Comparison of ENCODE assay signal across 15 mouse cellular contexts in the genomic region with DNA sequence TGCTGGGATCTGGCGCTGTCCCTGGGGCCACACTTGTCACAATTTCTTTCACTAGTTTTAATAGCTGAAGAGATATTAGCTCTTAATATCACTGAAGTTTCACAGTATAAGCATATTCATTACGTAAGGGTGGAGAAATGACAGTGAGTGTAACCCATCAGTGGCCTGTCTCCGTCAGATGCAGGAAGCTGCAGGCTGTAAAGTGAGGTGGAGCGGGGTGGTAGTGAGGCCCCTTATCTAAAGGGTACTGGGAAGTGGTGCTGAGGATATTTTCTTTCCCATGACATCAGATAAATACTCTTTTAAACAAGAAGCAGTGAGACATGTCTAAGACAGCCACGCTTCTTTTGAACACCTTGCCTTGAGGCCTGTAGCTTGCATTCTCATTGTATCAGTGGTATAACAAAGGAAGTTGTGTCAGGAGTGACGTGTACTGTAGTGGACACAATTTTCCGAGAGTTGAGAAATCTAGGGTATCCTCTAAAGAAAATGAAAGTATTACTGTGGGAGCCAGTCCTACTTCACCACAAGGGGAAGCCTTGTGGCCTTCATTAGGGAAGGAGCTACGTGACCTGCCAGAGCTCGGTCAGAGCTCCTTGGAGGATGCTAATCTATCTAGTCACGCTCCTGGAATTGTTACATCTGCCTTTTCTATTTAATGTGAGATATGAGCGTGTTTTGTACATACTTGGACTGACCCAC. TPM values are rescaled to one million over a fixed set of nuclear protein-coding genes. Genes with fewer than 3 reads are reported as not detected.
DNase-seq lines count a peak whose midpoint lies in the region; ATAC-seq and TF ChIP-seq lines count a peak whose summit lies in the region.
"Had no signal": no experiment of that assay in that cellular context is flagged by ENCODE, and none has a peak within 500 bp of the region (broad histone marks: within the 10 kb centered on the region; RNA-seq: fewer than 3 reads in every experiment).

No protein-coding gene starts in this region.

- H3K27me3 ChIP-seq in heart, embryonic 11.5 days (ENCODE audit: control insufficient read depth, insufficient read depth, low read length) = no peaks in the 10 kb centered on the region
- no peaks in the 10 kb centered on the region for H3K27me3 ChIP-seq in lung, postnatal 0 days (replicated peaks; ENCODE audit: insufficient read depth, low read length)
- H3K27me3 ChIP-seq: embryonic facial prominence, embryonic 13.5 days; lung, embryonic 15.5 days; neural tube, embryonic 13.5 days had no signal

- H3K9ac ChIP-seq in heart, embryonic 11.5 days (ENCODE audit: low read depth, low read length) = no peak overlapping the region
- no peak overlapping the region for H3K9ac ChIP-seq in lung, postnatal 0 days (replicated peaks; ENCODE audit: low read depth)
- H3K9ac ChIP-seq: embryonic facial prominence, embryonic 13.5 days; lung, embryonic 15.5 days; neural tube, embryonic 13.5 days had no signal

- ATAC-seq in heart, embryonic 11.5 days (replicated peaks; ENCODE audit: insufficient number of reproducible peaks, low FRiP score, low TSS enrichment) = no peak
- no peak for ATAC-seq in lung, postnatal 0 days
- peak; percentile 89 to 92 for ATAC-seq in hematopoietic stem cell, adult 5-6 weeks (replicated peaks in 1 of 2; ENCODE audit: insufficient read depth in 1 of 2, low FRiP score in 2 of 2, low TSS enrichment in 1 of 2, low read depth in 1 of 2, poor library complexity in 2 of 2, severe bottlenecking in 2 of 2)
- peak; percentile 80 for ATAC-seq in neutrophil, adult 5-6 weeks (ENCODE audit: extremely low read depth, insufficient number of reproducible peaks, low FRiP score, poor library complexity, severe bottlenecking)

- intact Hi-C loops in left cerebral cortex, postnatal 14 days (cut with DNase I) = no loop called here

- no peak overlapping the region for H3K27ac ChIP-seq in heart, embryonic 11.5 days (ENCODE audit: low read depth, low read length)
- no peak overlapping the region for H3K27ac ChIP-seq in lung, postnatal 0 days (ENCODE audit: low read length)
- H3K27ac ChIP-seq: embryonic facial prominence, embryonic 13.5 days; left cerebral cortex, adult 2 months; lung, embryonic 15.5 days; neural tube, embryonic 13.5 days had no signal

- peak; percentile 85 for DNase-seq in heart, adult 11 months
- peak; percentile 26 for DNase-seq in lung, postnatal 0 days (ENCODE audit: low spot score)
- no peak for DNase-seq in lung, adult 2 months
- no peak for DNase-seq in right cerebral cortex, adult 18-20 months
- no peak for DNase-seq in left cerebral cortex, postnatal 14 days (ENCODE audit: low spot score in 2 of 2)
- DNase-seq: cerebellum, adult 18-20 months; midbrain, embryonic 14.5 days; thymus, adult 2 months had no signal

- H3K4me2 ChIP-seq in heart, embryonic 11.5 days = no peak overlapping the region
- no peak overlapping the region for H3K4me2 ChIP-seq in lung, postnatal 0 days (replicated peaks; ENCODE audit: low read depth, low read length)
- H3K4me2 ChIP-seq: embryonic facial prominence, embryonic 13.5 days; lung, embryonic 15.5 days; neural tube, embryonic 13.5 days had no signal

- no peaks in the 10 kb centered on the region for H3K4me1 ChIP-seq in heart, embryonic 11.5 days (ENCODE audit: control insufficient read depth, insufficient read depth, low read length)
- no peaks in the 10 kb centered on the region for H3K4me1 ChIP-seq in lung, postnatal 0 days (ENCODE audit: insufficient read depth, low read depth, low read length)
- no peaks in the 10 kb centered on the region for H3K4me1 ChIP-seq in lung, adult 2 months (ENCODE audit: control insufficient read depth, insufficient read depth, low read length)
- H3K4me1 ChIP-seq: embryonic facial prominence, embryonic 13.5 days; lung, embryonic 15.5 days; neural tube, embryonic 13.5 days had no signal

- peaks cover 1% of the 10 kb centered on the region; the same call in 1 of the 2 replicates for H3K36me3 ChIP-seq in heart, embryonic 11.5 days (ENCODE audit: control insufficient read depth, insufficient read depth, low read length)
- H3K36me3 ChIP-seq in lung, postnatal 0 days (ENCODE audit: insufficient read depth, low read length) = no peaks in the 10 kb centered on the region

- H3K9me3 ChIP-seq in heart, embryonic 11.5 days (replicated peaks; ENCODE audit: control insufficient read depth, low read length) = no peaks in the 10 kb centered on the region
- no peaks in the 10 kb centered on the region for H3K9me3 ChIP-seq in lung, postnatal 0 days (ENCODE audit: low read length)
- H3K9me3 ChIP-seq: embryonic facial prominence, embryonic 13.5 days; lung, embryonic 15.5 days; neural tube, embryonic 13.5 days had no signal

- TF ChIP-seq EP300 in lung, postnatal 0 days (IDR thresholded peaks at IDR 0.05) = no peak

- H3K4me3 ChIP-seq in heart, embryonic 11.5 days (ENCODE audit: low read depth, low read length) = no peak overlapping the region
- no peak overlapping the region for H3K4me3 ChIP-seq in lung, postnatal 0 days (ENCODE audit: low read depth, low read length)
- no peak overlapping the region for H3K4me3 ChIP-seq in lung, adult 2 months (replicated peaks; ENCODE audit: extremely low read depth, low read depth, low read length)
- H3K4me3 ChIP-seq: embryonic facial prominence, embryonic 13.5 days; left cerebral cortex, adult 2 months; lung, embryonic 15.5 days; neural tube, embryonic 13.5 days had no signal

- no peak for TF ChIP-seq POLR2A in lung, adult 2 months (IDR thresholded peaks at IDR 0.05; ENCODE audit: borderline replicate concordance, extremely low read depth, low read depth, low read length)

- WGBS in heart, embryonic 11.5 days (ENCODE audit: insufficient replicate concordance) = 77% methylated on average over 11 of the region's 11 CpGs
- WGBS in lung, postnatal 0 days = 87% methylated on average over 11 of the region's 11 CpGs
- 82% methylated on average over 11 of the region's 11 CpGs for WGBS in lung, adult 2 months

- TF ChIP-seq CTCF in lung, postnatal 0 days (IDR thresholded peaks at IDR 0.05) = no peak
- no peak for TF ChIP-seq CTCF in lung, adult 2 months (IDR thresholded peaks at IDR 0.05; ENCODE audit: insufficient read depth, low read length)

RNA-seq across cellular contexts. Expression of a gene that starts 28.9 kb away (rescaled TPM):
- 0.37 and 0.66 TPM in 2 replicates for polyA plus RNA-seq in heart, embryonic 11.5 days (2014; fragmentation: Nextera tagmentation; extraction: Ambion mirVana)
- polyA plus RNA-seq in lung, postnatal 0 days (2015; fragmentation: Nextera tagmentation; extraction: Ambion mirVana) = 0.90 and 0.98 TPM in 2 replicates
- 2.7 and 3.5 TPM in 2 replicates for polyA plus RNA-seq in lung, adult 2 months (2012; rRNA removed)
- 47.1 and 48.3 TPM in 2 replicates for total RNA-seq in hematopoietic stem cell, adult 5-6 weeks (2017)
- total RNA-seq in neutrophil, adult 5-6 weeks (2017) = 148 and 161 TPM in 2 replicates
- total RNA-seq in left cerebral cortex, postnatal 14 days (2021) = under 1 TPM; 0.83 to 0.87 TPM

Comparison
In these comparisons a context has a peak if more than half of its experiments do, and no peak if none do; other contexts are left out.
1. DNase-seq: peak in heart, adult 11 months (single experiment) and lung, postnatal 0 days (single experiment); none in lung, adult 2 months (single experiment), right cerebral cortex, adult 18-20 months (single experiment) and left cerebral cortex, postnatal 14 days (0 of 2).
2. ATAC-seq: peak in hematopoietic stem cell, adult 5-6 weeks (2 of 2) and neutrophil, adult 5-6 weeks (single experiment); none in heart, embryonic 11.5 days (single experiment) and lung, postnatal 0 days (single experiment).
3. RNA of a gene that starts 28.9 kb away (total RNA-seq): 148 to 161 TPM in neutrophil, adult 5-6 weeks and 47.1 to 48.3 TPM in hematopoietic stem cell, adult 5-6 weeks; 0.83 to 0.87 TPM in left cerebral cortex, postnatal 14 days; every median in the first group is over 10 times any median in the second.